In genomic region chr2:31769631-31770111, GRCm38 (mm10) we compare ENCODE assay signal across 9 mouse cellular contexts. TPM values are rescaled to one million over a fixed set of nuclear protein-coding genes. Genes with fewer than 3 reads are reported as not detected.
DNase-seq lines count a peak whose midpoint lies in the region; ATAC-seq lines count a peak whose summit lies in the region.
"Had no signal": no experiment of that assay in that cellular context is flagged by ENCODE, and none has a peak within 500 bp of the region (broad histone marks: within the 10 kb centered on the region; RNA-seq: fewer than 3 reads in every experiment).

No protein-coding gene starts in this region.

- peaks cover 73% of the 10 kb centered on the region for H3K4me1 ChIP-seq in lung, embryonic 16.5 days (replicated peaks; ENCODE audit: control insufficient read depth, insufficient read depth, low read length)
- H3K4me1 ChIP-seq in stomach, embryonic 15.5 days = peaks cover 55% of the 10 kb centered on the region

- no peaks in the 10 kb centered on the region for H3K9me3 ChIP-seq in lung, embryonic 16.5 days (ENCODE audit: control insufficient read depth, low read length)
- H3K9me3 ChIP-seq in stomach, embryonic 15.5 days = no peaks in the 10 kb centered on the region

- 5% methylated on average over 6 of the region's 6 CpGs for WGBS in lung, embryonic 16.5 days
- WGBS in stomach, embryonic 15.5 days = 13% methylated on average over 6 of the region's 6 CpGs

- ATAC-seq in lung, embryonic 16.5 days (ENCODE audit: low read depth) = peak; percentile 42
- ATAC-seq in stomach, embryonic 15.5 days (ENCODE audit: insufficient read depth, low FRiP score, low read depth) = no peak

- DNase-seq in spleen, postnatal 36 days (ENCODE audit: low spot score in 2 of 2) = peak; percentile 26 to 40
- DNase-seq in spleen, postnatal 14 days (ENCODE audit: low spot score in 2 of 2) = no peak
- DNase-seq in heart, adult 11 months = peak; percentile 99
- DNase-seq in kidney, adult 18-20 months = peak; percentile 78
- DNase-seq in natural killer cell, adult 2 months (ENCODE audit: low spot score in 2 of 2) = no peak
- DNase-seq in embryo, embryonic 9.5 days (ENCODE audit: extremely low spot score) = no peak

- H3K27ac ChIP-seq in lung, embryonic 16.5 days (ENCODE audit: low read length) = peak overlapping the region; percentile 85
- peak overlapping the region; percentile 84 for H3K27ac ChIP-seq in stomach, embryonic 15.5 days
- H3K27ac ChIP-seq: liver, embryonic 14.5 days had no signal

- H3K36me3 ChIP-seq in lung, embryonic 16.5 days (ENCODE audit: control insufficient read depth, insufficient read depth, low read length) = no peaks in the 10 kb centered on the region
- 0 out of 2 replicates have a peak, but pooled peaks cover 6% of the 10 kb centered on the region for H3K36me3 ChIP-seq in stomach, embryonic 15.5 days

- no peaks in the 10 kb centered on the region for H3K27me3 ChIP-seq in lung, embryonic 16.5 days (ENCODE audit: control insufficient read depth, insufficient read depth, low read depth, low read length)
- no peaks in the 10 kb centered on the region for H3K27me3 ChIP-seq in stomach, embryonic 15.5 days (replicated peaks)

- peak overlapping the region; percentile 48 for H3K4me2 ChIP-seq in lung, embryonic 16.5 days (ENCODE audit: low read depth, low read length)
- H3K4me2 ChIP-seq in stomach, embryonic 15.5 days = peak overlapping the region; percentile 33

- peak overlapping the region; percentile 18 for H3K4me3 ChIP-seq in lung, embryonic 16.5 days (ENCODE audit: low read length)
- H3K4me3 ChIP-seq in stomach, embryonic 15.5 days (replicated peaks) = no peak overlapping the region

- H3K9ac ChIP-seq in lung, embryonic 16.5 days (ENCODE audit: low read length) = peak overlapping the region; percentile 54
- H3K9ac ChIP-seq in stomach, embryonic 15.5 days = no peak overlapping the region
- H3K9ac ChIP-seq: liver, embryonic 14.5 days had no signal

RNA-seq across cellular contexts. Expression of gene Qrfp, which starts 40.7 kb away (rescaled TPM):
- 0.10 TPM in 1 of 2 replicates, not detected in the other for polyA plus RNA-seq in lung, embryonic 16.5 days (2015; fragmentation: Nextera tagmentation; extraction: Ambion mirVana)
- polyA plus RNA-seq in stomach, embryonic 15.5 days (2015; fragmentation: Nextera tagmentation; extraction: Ambion mirVana) = 0.05 and 0.09 TPM in 2 replicates
- polyA plus RNA-seq: liver, embryonic 14.5 days had no signal

Comparison
In these comparisons a context has a peak if more than half of its experiments do, and no peak if none do; other contexts are left out.
1. DNase-seq: peak in spleen, postnatal 36 days (2 of 2), heart, adult 11 months (single experiment) and kidney, adult 18-20 months (single experiment); none in spleen, postnatal 14 days (0 of 2), natural killer cell, adult 2 months (0 of 2) and embryo, embryonic 9.5 days (single experiment).